Mouse (Mus musculus) lung, postnatal 0 days (tissue): Measurements from ENCODE around the gene Tex14. TPM values are rescaled to one million over a fixed set of nuclear protein-coding genes. Genes with fewer than 3 reads are reported as not detected.

ENCODE experiments used
- ATAC-seq: fragments of 200-750 bp; cut with Nextera tagmentation; 2 replicates; pipeline ENCODE4 v1.8.0; 2017; ENCODE audit warnings: moderate library complexity
- DNase-seq: peaks from one replicate; pipeline ENCODE4 v3.0.0-alpha.2; 2016; ENCODE audit warnings: low spot score
- H3K27ac ChIP-seq: fragments of 300-500 bp; sonication (generic); 2 replicates; pipeline ENCODE4 v1.5.1; 2014; ENCODE audit warnings: antibody characterized with exemption, mild to moderate bottlenecking, low read length, mixed read lengths
- H3K27me3 ChIP-seq: fragments of 300-500 bp; sonication (generic); replicated peaks from 2 replicates; pipeline ENCODE4 v1.6.1; 2014; ENCODE audit warnings: low read length, mixed read lengths; ENCODE audit not compliant: insufficient read depth
- H3K36me3 ChIP-seq: fragments of 300-500 bp; sonication (generic); 2 replicates; pipeline ENCODE4 v1.6.1; 2014; ENCODE audit warnings: low read length, mixed read lengths; ENCODE audit not compliant: insufficient read depth
- H3K4me1 ChIP-seq: fragments of 300-500 bp; sonication (generic); 2 replicates; pipeline ENCODE4 v1.6.1; 2014; ENCODE audit warnings: antibody characterized with exemption, low read depth, low read length, mixed read lengths; ENCODE audit not compliant: insufficient read depth
- H3K4me2 ChIP-seq: fragments of 300-500 bp; sonication (generic); replicated peaks from 2 replicates; pipeline ENCODE4 v1.6.1; 2014; ENCODE audit warnings: low read depth, mild to moderate bottlenecking, low read length, moderate library complexity, mixed read lengths
- H3K4me3 ChIP-seq: fragments of 300-500 bp; sonication (generic); 2 replicates; pipeline ENCODE4 v1.5.1; 2014; ENCODE audit warnings: low read depth, low read length
- H3K9ac ChIP-seq: fragments of 300-500 bp; sonication (generic); replicated peaks from 2 replicates; pipeline ENCODE4 v1.6.1; 2014; ENCODE audit warnings: low read depth, mild to moderate bottlenecking
- H3K9me3 ChIP-seq: fragments of 300-500 bp; sonication (generic); 2 replicates; pipeline ENCODE4 v1.6.1; 2016; ENCODE audit warnings: low read length, mixed read lengths
- CTCF ChIP-seq: IDR thresholded peaks from 2 replicates; pipeline ENCODE4 v1.5.1; 2016; ENCODE audit warnings: antibody characterized with exemption, mild to moderate bottlenecking
- EP300 ChIP-seq: IDR thresholded peaks from 2 replicates; pipeline ENCODE4 v1.6.1; 2016; ENCODE audit warnings: antibody characterized with exemption, mild to moderate bottlenecking, control low read depth
- WGBS: fragments of 180-500 bp; shearing (Covaris S2); extraction: QIAGEN DNeasy Blood & Tissue Kit; methylation state at CpG from one replicate; pipeline ENCODE4 v1.1.7; 2014; 5-methylcytosine and 5-hydroxymethylcytosine counted together
- polyA plus RNA-seq: library from polyadenylated mRNA; unstranded; fragments of >200 nt; fragmentation: Nextera tagmentation; extraction: Ambion mirVana; gene quantifications from 2 replicates; pipeline ENCODE4 v1.2.1, GENCODE M21; 2015

The Tex14 gene
- polyA plus RNA-seq, 1 experiment from 2014 or later: 1.1 TPM

DNA sequence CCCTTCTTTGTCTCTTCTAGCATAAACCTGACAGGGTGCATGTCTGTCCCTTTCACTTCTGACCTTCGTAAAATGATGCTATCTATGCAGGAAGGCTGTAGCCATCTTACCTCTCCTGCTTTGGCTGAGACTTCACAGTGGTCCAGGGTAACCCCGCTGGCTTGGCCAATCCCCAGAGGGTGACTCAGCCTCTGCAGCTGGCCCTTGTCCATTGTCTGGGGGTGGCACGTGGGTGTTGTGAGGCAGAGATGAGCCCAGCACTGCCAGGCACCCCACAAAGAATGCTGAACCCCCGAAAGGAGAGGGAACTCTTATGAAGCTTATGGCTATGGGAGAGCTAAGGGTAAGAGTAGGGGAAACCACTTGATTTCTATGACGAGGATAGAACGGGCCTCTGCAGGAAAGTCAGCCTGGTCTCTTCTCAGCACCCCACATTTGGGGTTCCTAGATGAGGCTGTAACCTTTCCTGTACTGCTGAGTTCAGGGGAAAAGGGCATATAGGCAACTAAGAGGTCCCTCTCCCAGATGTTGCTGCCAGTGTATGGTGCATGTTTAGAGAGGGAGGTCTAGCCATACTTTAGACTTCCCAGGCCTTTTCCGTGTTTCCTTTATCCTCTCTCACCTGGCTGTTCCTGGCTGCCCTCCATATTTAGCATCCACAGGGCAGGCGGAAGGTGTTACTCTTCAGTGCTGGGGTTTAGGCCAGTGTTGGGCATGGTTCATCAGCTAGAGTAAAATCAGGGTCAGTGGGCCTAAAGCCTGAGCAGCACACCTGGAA lies 177.3 kb downstream of the Tex14 start:
- H3K9me3 ChIP-seq: no peaks in the 10 kb centered on the region
- H3K4me3 ChIP-seq: no peak overlapping the region
- H3K27ac ChIP-seq: no peak overlapping the region
- no peaks in the 10 kb centered on the region for H3K36me3 ChIP-seq
- H3K4me2 ChIP-seq: peak overlapping the region; percentile 41; the same call in 1 of the 2 replicates
- H3K27me3 ChIP-seq: no peaks in the 10 kb centered on the region
- WGBS: 76% methylated on average over 8 of the region's 8 CpGs
- H3K4me1 ChIP-seq: peaks cover 20% of the 10 kb centered on the region; the same call in 1 of the 2 replicates
- no peak overlapping the region for H3K9ac ChIP-seq
- ATAC-seq (no peak), DNase-seq (no peak)
- TF ChIP-seq CTCF: no peak
- no peak for TF ChIP-seq EP300

- TF ChIP-seq EP300: no peak
- peak; percentile 14; the same call in 1 of the 2 replicates for TF ChIP-seq CTCF
- no peak overlapping the region for H3K9ac ChIP-seq
- peaks cover 19% of the 10 kb centered on the region; the same call in 1 of the 2 replicates for H3K4me1 ChIP-seq
- no peaks in the 10 kb centered on the region for H3K9me3 ChIP-seq
- H3K4me2 ChIP-seq: no peak overlapping the region
- DNase-seq (no peak), ATAC-seq (no peak)
- no peak overlapping the region for H3K4me3 ChIP-seq
- no peaks in the 10 kb centered on the region for H3K27me3 ChIP-seq
- 72% methylated on average over 6 of the region's 6 CpGs for WGBS
- no peaks in the 10 kb centered on the region for H3K36me3 ChIP-seq
- peak overlapping the region; percentile 85 for H3K27ac ChIP-seq
These were observed 178.6 kb downstream of the Tex14 start for GRCm38 (mm10) chr11:87583291-87584034.

DNA sequence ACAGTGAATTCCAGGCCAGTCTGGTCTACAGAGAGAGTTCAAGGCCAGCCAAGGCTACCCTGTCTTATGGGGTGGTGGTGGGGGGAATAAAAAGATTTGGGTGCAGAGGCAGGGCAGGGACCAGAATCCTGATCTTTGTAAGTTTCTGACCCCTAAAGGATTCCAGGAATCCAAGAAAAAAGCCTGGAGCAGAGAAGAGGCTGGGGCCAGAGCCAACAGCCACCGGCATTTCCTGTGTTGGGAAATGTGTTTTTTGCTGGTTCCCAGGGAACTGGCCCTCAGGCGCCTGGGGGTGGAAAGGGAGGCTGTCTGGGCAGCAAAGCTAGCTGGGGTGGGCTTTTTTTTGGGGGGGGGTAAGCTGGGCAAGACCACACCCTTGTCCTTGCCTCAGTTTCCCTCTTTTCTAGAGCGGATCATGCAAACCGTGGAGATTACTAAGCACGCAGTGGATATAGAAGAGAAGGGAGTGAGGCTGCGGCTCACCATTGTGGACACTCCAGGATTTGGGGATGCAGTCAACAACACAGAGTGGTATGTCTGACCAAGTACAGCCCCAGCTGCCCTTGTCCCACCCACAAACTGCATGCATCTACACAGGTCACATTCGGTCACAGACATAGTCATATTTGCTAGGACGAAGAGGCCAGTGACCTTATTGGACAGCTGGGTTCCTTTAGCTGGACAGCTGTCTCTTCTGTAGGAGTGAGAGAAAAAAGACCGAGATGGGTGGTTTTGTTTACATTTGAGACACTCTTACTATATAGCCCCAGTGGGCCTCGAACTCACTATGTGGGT lies 180.0 kb downstream of the Tex14 start:
- ATAC-seq (peak; percentile 72), DNase-seq (peak; percentile 88)
- peak overlapping the region; percentile 85 for H3K27ac ChIP-seq
- 56% methylated on average over 10 of the region's 10 CpGs for WGBS
- H3K4me2 ChIP-seq: no peak overlapping the region; the same call in 1 of the 2 replicates
- H3K27me3 ChIP-seq: no peaks in the 10 kb centered on the region
- H3K36me3 ChIP-seq: no peaks in the 10 kb centered on the region
- peaks cover 27% of the 10 kb centered on the region for H3K4me1 ChIP-seq
- H3K9me3 ChIP-seq: no peaks in the 10 kb centered on the region
- TF ChIP-seq CTCF: no peak
- peak; percentile 80 for TF ChIP-seq EP300
- H3K9ac ChIP-seq: no peak overlapping the region
- no peak overlapping the region for H3K4me3 ChIP-seq

DNA sequence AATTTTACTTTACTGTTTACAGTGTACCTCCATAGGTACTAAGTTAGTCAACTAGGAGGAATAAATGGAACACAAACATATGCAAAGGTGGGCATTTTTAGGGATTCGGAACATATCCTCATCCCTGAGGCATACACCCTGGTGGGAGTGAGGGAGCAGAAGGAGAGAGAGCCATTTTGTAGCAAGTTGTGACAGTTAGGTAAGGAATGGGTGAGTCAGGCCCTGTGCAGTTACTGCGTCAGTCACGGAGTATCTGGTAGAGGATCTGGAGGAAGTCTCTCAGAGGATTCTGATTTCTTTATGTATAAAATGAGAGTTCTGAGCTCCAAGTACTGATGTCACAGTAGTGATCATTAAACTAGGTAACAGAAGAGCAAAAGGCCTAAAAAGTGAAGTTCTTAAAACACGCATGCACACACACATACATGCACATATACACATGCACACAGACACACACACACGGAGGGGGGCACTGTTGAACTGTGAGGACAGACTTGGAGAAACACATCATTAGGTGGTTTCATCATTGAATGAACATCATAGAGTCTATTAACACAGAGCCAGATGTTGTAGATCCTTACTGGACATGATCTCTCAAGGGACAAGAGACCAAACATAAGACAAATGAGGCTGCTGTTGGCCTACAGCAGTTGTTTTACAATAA lies 182.5 kb downstream of the Tex14 start:
- TF ChIP-seq CTCF (peak; percentile 16; the same call in 1 of the 2 replicates), EP300 (peak; percentile 63; the same call in 1 of the 2 replicates)
- 76% methylated on average over 5 of the region's 5 CpGs for WGBS
- DNase-seq: peak; percentile 83

GRCm38 (mm10) chr11:87589605-87590004 lies 184.7 kb downstream of the Tex14 start:
- no peaks in the 10 kb centered on the region for H3K9me3 ChIP-seq
- H3K36me3 ChIP-seq: no peaks in the 10 kb centered on the region
- H3K4me1 ChIP-seq: peaks cover 33% of the 10 kb centered on the region
- no peak overlapping the region for H3K4me3 ChIP-seq
- peak overlapping the region; percentile 74; the same call in 1 of the 2 replicates for H3K4me2 ChIP-seq
- DNase-seq (no peak), ATAC-seq (no peak)
- H3K27me3 ChIP-seq: no peaks in the 10 kb centered on the region
- no peak overlapping the region for H3K27ac ChIP-seq
- no peak overlapping the region for H3K9ac ChIP-seq
- TF ChIP-seq CTCF (no peak), EP300 (no peak)
- WGBS: 87% methylated on average over 8 of the region's 8 CpGs

More for the DNA sequence above, 182.5 kb downstream of the Tex14 start:
- no peak overlapping the region for H3K4me2 ChIP-seq
- H3K9ac ChIP-seq: no peak overlapping the region
- no peak overlapping the region for H3K4me3 ChIP-seq
- H3K36me3 ChIP-seq: no peaks in the 10 kb centered on the region
- no peak for ATAC-seq
- peak overlapping the region; percentile 58 for H3K27ac ChIP-seq
- no peaks in the 10 kb centered on the region for H3K9me3 ChIP-seq
- H3K4me1 ChIP-seq: peaks cover 31% of the 10 kb centered on the region
- no peaks in the 10 kb centered on the region for H3K27me3 ChIP-seq
